Mouse (Mus musculus): ENCODE results near the gene Dgkq.
"Not testable (repeated sequence)": the region's sequence is repeated elsewhere in the genome, so short reads cannot be mapped to it uniquely, and the experiment has no call there.

Gene Dgkq

GRCm38 (mm10) chr5:108655891-108656650 is 13.4 kb downstream of the Dgkq start:
- no peak for DNase-seq (ENCODE audit: extremely low spot score, low read depth, low spot score)

GRCm38 (mm10) chr5:108655381-108655780 is 14.1 kb downstream of the Dgkq start:
- DNase-seq (ENCODE audit: extremely low spot score, low read depth, low spot score): no peak

GRCm38 (mm10) chr5:108654444-108654990 is 15.0 kb downstream of the Dgkq start:
- DNase-seq (ENCODE audit: extremely low spot score, low read depth, low spot score): no peak

- DNase-seq (ENCODE audit: extremely low spot score, low read depth, low spot score): no peak
Observed at GRCm38 (mm10) chr5:108653341-108653740, 16.1 kb downstream of the Dgkq start.

GRCm38 (mm10) chr5:108651823-108652222 is 17.6 kb downstream of the Dgkq start:
- no peak for DNase-seq (ENCODE audit: extremely low spot score, low read depth, low spot score)

GRCm38 (mm10) chr5:108651136-108651720 is 18.2 kb downstream of the Dgkq start:
- no peak for DNase-seq (ENCODE audit: extremely low spot score, low read depth, low spot score)

GRCm38 (mm10) chr5:108650341-108650740 is 19.1 kb downstream of the Dgkq start:
- no peak for DNase-seq (ENCODE audit: extremely low spot score, low read depth, low spot score)

GRCm38 (mm10) chr5:108648937-108649576 is 20.4 kb downstream of the Dgkq start:
- DNase-seq (ENCODE audit: extremely low spot score, low read depth, low spot score): no peak

GRCm38 (mm10) chr5:108647820-108648465 is 21.5 kb downstream of the Dgkq start:
- DNase-seq (ENCODE audit: extremely low spot score, low read depth, low spot score): no peak

GRCm38 (mm10) chr5:108647311-108647710 is 22.2 kb downstream of the Dgkq start:
- DNase-seq (ENCODE audit: extremely low spot score, low read depth, low spot score): no peak

GRCm38 (mm10) chr5:108646343-108646660 is 23.2 kb downstream of the Dgkq start:
- no peak for DNase-seq (ENCODE audit: extremely low spot score, low read depth, low spot score)

GRCm38 (mm10) chr5:108645651-108646342 is 23.7 kb downstream of the Dgkq start:
- DNase-seq (ENCODE audit: extremely low spot score, low read depth, low spot score): no peak

GRCm38 (mm10) chr5:108643674-108644073 is 25.8 kb downstream of the Dgkq start:
- DNase-seq (ENCODE audit: extremely low spot score, low read depth, low spot score): no peak

GRCm38 (mm10) chr5:108636172-108636571 is 33.3 kb downstream of the Dgkq start:
- no peak for DNase-seq (ENCODE audit: extremely low spot score, low read depth, low spot score)

GRCm38 (mm10) chr5:108634088-108634487 is 35.4 kb downstream of the Dgkq start:
- not testable (repeated sequence) for DNase-seq (ENCODE audit: extremely low spot score, low read depth, low spot score)

- DNase-seq (ENCODE audit: extremely low spot score, low read depth, low spot score): no peak
Observed at GRCm38 (mm10) chr5:108633676-108634075, 35.8 kb downstream of the Dgkq start.

- DNase-seq (ENCODE audit: extremely low spot score, low read depth, low spot score): peak; percentile 77
Observed at GRCm38 (mm10) chr5:108629634-108630483, 39.6 kb downstream of the Dgkq start, which contains the start of the genes Gak and Tmem175. TSS of gene Gak (minus strand) at chr5:108629755. TSS of gene Tmem175 (plus strand) at chr5:108629770.

- DNase-seq (ENCODE audit: extremely low spot score, low read depth, low spot score): no peak
Observed at GRCm38 (mm10) chr5:108628891-108629633, 40.4 kb downstream of the Dgkq start.

- no peak for DNase-seq (ENCODE audit: extremely low spot score, low read depth, low spot score)
Observed at GRCm38 (mm10) chr5:108626050-108626660, 43.3 kb downstream of the Dgkq start.
